Mouse (Mus musculus): Measurements from ENCODE around the gene Sync.

Gene Sync

DNA sequence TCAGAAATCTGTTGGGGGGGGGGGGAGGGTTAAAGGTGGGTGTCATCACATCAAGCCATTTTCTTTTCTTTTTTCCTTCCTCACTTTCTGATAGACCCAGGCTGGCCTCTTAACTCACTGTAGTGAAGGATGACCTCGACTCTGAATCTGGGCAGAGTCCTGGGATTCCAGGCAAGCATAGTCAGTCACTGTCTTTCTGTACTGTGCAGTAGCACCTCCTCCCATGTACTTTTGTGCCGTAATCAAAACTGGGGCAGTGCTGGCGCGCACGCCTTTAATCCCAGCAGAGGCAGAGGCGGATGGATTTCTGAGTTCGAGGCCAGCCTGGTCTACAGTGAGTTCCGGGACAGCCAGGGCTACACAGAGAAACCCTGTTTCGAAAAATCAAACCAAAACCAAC, 16.4 kb downstream of the Sync start:
- DNase-seq (ENCODE audit: low spot score), result no peak

DNA sequence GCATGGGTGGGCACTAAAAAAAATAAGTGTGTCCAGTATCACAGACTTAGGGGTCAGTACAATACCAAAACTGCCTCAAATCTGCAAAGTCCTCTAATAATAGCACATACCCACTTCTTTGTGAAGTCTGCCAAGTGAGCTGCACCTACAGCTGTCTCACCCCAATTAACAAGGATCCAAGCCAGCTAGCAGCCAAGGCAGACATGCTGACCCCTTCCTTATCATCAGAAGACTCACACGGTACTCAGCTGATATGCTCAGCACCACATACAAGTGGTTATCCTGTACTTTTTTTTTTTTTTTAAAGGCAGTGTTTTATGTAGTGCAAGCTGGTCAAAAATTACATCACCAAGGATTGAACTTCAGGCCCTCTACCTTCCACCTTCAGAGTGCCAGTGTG, 16.9 kb downstream of the Sync start:
- no peak for DNase-seq (ENCODE audit: low spot score)

DNA sequence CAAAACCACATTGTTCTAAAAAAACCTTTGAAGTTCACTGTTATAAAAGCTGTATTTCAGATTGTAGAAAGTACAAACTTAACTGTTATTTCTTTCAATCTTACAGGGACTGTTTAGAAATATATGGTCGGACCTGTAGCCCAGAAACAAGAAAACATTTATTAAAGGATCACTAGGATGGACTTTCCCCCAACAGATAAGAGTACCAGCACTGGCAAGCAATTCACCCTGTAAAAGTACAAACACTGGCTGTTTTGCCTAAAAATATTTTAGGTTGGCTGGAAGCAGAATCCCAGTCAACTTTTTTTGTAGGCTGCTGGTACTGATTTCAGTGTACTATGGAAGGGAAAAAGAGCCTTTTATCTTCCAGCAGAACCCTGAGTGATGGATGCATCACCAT, 20.5 kb downstream of the Sync start:
- DNase-seq (ENCODE audit: low spot score), result no peak

GRCm38 (mm10) chr4:129313886-129314285, 26.5 kb downstream of the Sync start:
- no peak for DNase-seq (ENCODE audit: low spot score)

DNA sequence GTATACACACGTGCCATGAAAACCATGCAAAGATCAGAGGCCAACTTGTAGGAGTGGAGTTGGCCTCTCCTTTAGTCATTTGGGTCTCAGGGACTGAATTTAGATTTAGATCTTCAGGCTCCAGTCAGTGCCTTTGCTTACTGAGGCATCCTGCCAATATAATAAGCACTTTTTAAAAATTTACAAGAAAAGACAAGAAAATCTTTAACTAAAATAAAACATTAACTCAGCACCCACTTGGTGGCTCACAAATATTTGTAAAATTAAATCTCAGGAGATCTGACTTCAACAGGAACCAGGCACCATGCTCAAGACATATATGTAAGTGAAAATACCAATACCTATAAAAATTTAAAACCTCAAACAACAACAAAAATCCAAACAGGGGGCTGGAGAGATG, 33.5 kb downstream of the Sync start:
- DNase-seq (ENCODE audit: low spot score), result no peak

- no peak for DNase-seq (ENCODE audit: low spot score)
Observed at GRCm38 (mm10) chr4:129322042-129322441, 34.6 kb downstream of the Sync start.

- DNase-seq (ENCODE audit: low spot score), result no peak
Observed at GRCm38 (mm10) chr4:129323491-129323890, 36.1 kb downstream of the Sync start.

DNA sequence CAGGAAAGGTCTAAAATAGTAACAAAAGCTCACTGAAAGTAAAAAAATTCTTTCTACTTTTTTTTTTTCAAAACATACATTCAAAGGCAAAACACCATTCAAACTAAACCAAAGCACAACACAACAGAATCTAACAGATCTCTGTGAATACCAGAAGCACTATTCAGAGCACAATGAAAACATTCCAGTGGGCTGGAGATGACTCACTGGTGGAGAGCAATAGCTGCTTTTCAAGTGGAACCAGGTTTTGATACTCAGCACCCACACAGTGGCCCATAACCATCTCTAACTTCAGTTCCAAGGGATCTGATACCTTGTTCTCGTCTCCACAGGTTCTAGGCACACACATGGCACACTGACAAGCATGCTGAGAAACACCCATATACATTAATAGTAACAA, 37.3 kb downstream of the Sync start:
- DNase-seq (ENCODE audit: low spot score), result peak; percentile 9

DNA sequence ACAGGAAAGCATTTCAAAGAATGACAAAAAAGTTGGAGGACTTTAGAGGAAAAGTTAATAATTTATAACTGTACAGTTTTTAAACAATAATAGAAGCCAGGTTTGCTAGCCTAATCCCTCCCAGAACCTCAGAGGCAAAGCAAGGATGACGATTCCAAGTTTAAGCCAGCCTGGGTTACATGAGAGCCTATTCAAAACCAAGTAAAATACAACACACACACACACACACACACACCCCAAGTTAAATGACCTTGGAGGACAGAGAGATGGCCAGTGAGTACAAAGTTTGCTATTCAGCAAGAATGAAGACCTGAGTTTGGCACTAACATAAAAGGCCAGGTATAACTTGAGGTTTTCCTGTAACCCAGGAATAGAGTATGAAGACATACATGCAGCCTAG, 38.8 kb downstream of the Sync start:
- no peak for DNase-seq (ENCODE audit: low spot score)

GRCm38 (mm10) chr4:129332846-129333245, 45.4 kb downstream of the Sync start:
- no peak for DNase-seq (ENCODE audit: low spot score)

- DNase-seq (ENCODE audit: low spot score), result no peak
Observed at GRCm38 (mm10) chr4:129334677-129335215, 47.3 kb downstream of the Sync start.

- DNase-seq (ENCODE audit: low spot score), result peak; percentile 98
Observed at GRCm38 (mm10) chr4:129335216-129336074, 48.0 kb downstream of the Sync start, which contains the start of the genes Rbbp4 and Zbtb8os. Rbbp4 (minus strand) TSS chr4:129335370. Zbtb8os (plus strand) TSS chr4:129335695.

- DNase-seq (ENCODE audit: low spot score), result no peak
Observed at GRCm38 (mm10) chr4:129336291-129336690, 48.9 kb downstream of the Sync start.

- DNase-seq (ENCODE audit: low spot score), result no peak
Observed at GRCm38 (mm10) chr4:129339743-129340142, 52.3 kb downstream of the Sync start.

DNA sequence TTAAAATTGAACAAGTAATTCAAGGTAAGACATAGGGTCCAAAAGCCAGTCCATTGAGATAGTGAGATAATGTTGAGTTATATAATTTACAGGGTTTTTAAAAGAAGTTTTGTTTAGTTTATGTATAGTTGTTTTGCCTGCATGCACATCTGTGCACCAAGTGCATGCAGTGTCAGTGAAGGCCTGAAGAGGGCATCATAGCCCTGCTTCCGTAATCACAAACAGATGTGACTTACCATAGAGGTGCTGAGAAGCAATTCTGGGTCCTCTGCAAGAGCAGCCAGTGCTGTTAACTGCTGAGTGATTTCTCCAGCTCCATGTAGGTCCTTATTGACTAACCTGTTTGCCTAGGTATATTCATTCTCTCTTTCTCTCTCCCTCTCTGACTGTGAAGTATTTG, 54.5 kb downstream of the Sync start:
- DNase-seq (ENCODE audit: low spot score), result no peak

- DNase-seq (ENCODE audit: low spot score), result no peak
Observed at GRCm38 (mm10) chr4:129342705-129343104, 55.3 kb downstream of the Sync start.

GRCm38 (mm10) chr4:129346481-129347154, 59.2 kb downstream of the Sync start:
- DNase-seq (ENCODE audit: low spot score), result no peak

- peak; percentile 74 for DNase-seq (ENCODE audit: low spot score)
Observed at GRCm38 (mm10) chr4:129350644-129351043, 63.2 kb downstream of the Sync start.

GRCm38 (mm10) chr4:129351111-129351510, 63.7 kb downstream of the Sync start:
- DNase-seq (ENCODE audit: low spot score), result no peak

GRCm38 (mm10) chr4:129353176-129353575, 65.8 kb downstream of the Sync start:
- no peak for DNase-seq (ENCODE audit: low spot score)

DNA sequence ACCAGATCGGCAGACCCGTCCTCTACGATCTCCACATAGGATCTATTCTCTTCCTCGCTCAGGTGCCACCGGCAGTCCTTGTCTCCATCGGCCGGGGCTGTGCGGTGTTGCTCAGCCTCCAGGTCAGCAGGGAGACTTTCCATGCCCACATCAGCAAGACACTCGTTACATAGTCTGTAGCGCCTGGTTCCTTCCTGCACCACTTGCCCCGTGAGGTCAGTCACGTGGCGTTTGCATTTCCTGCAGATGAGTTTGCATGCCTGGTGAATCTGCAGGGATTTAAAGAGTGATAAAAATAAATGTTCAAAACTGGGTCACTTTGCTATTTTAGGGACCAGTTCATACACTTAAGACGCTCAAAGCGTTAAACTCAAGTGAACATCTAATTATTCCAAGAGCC, 66.8 kb downstream of the Sync start:
- DNase-seq (ENCODE audit: low spot score), result no peak

DNA sequence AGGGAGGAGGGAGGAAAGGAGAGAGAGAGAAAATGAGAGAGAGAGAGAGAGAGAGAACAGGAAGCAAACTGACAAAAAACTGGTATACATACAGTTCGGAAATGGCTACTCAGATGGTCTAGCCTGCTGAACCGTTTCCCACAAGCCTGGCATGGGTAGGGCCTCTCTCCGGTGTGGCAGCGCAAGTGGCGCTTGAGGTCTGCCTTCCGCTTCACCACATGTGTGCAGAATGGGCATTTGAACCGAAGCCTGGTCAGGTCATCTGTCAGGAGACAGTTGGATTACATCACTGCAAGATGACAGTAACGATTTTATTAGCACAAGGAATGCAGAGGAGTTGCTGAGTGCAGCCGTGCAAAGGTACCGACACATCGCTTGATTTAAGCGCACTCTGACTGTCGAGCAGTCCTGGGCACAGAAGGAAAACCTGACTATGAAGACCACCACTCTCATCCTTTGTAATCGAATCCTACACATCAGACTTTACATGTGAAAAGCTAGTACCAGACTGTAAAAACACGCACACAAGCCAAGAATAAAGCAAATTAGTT, 70.3 kb downstream of the Sync start:
- DNase-seq (ENCODE audit: low spot score), result no peak
